ENCODE assay signal across 10 mouse cellular contexts in genomic region chr17:29970037-29970555, GRCm38 (mm10). TPM values are rescaled to one million over a fixed set of nuclear protein-coding genes. Genes with fewer than 3 reads are reported as not detected.
DNase-seq lines count a peak whose midpoint lies in the region; ATAC-seq lines count a peak whose summit lies in the region.
"Had no signal": no experiment of that assay in that cellular context is flagged by ENCODE, and none has a peak within 500 bp of the region (broad histone marks: within the 10 kb centered on the region; RNA-seq: fewer than 3 reads in every experiment).

Gene Mdga1, minus strand, starts transcription at chr17:29970087.

- no peaks in the 10 kb centered on the region for H3K36me3 ChIP-seq in hindbrain, embryonic 12.5 days
- H3K36me3 ChIP-seq in hindbrain, embryonic 11.5 days (ENCODE audit: control insufficient read depth, insufficient read depth, low read length): no peaks in the 10 kb centered on the region
- H3K36me3 ChIP-seq: neural tube, embryonic 12.5 days had no signal

- DNase-seq in hindbrain, embryonic 11.5 days (ENCODE audit: low spot score): no peak
- no peak for DNase-seq in gastrocnemius, postnatal 4 days (ENCODE audit: low spot score in 2 of 2)
- DNase-seq in left cerebral cortex, postnatal 25 days (ENCODE audit: low spot score in 2 of 2): no peak
- no peak for DNase-seq in ovary, adult 18-20 months (ENCODE audit: low spot score)
- no peak for DNase-seq in ovary, postnatal 10 days (ENCODE audit: low spot score)
- DNase-seq in cerebellum, postnatal 14 days: no peak

- no peak within 1 kb of the TSS for H3K27ac ChIP-seq in hindbrain, embryonic 12.5 days
- H3K27ac ChIP-seq in hindbrain, embryonic 11.5 days (ENCODE audit: low read depth, low read length): no peak within 1 kb of the TSS
- H3K27ac ChIP-seq: neural tube, embryonic 12.5 days had no signal

- H3K4me2 ChIP-seq in hindbrain, embryonic 12.5 days (replicated peaks): no peak within 1 kb of the TSS
- no peak within 1 kb of the TSS for H3K4me2 ChIP-seq in hindbrain, embryonic 11.5 days (replicated peaks; ENCODE audit: low read depth, low read length)
- H3K4me2 ChIP-seq: neural tube, embryonic 12.5 days had no signal

- H3K4me1 ChIP-seq in hindbrain, embryonic 12.5 days: peaks cover 26% of the 10 kb centered on the region
- H3K4me1 ChIP-seq in hindbrain, embryonic 11.5 days (replicated peaks; ENCODE audit: control insufficient read depth, insufficient read depth, low read length): peaks cover 6% of the 10 kb centered on the region

- H3K27me3 ChIP-seq in hindbrain, embryonic 12.5 days: no peaks in the 10 kb centered on the region; the same call in 1 of the 2 replicates
- no peaks in the 10 kb centered on the region for H3K27me3 ChIP-seq in hindbrain, embryonic 11.5 days (ENCODE audit: control insufficient read depth, insufficient read depth, low read length)
- H3K27me3 ChIP-seq: neural tube, embryonic 12.5 days had no signal

- H3K4me3 ChIP-seq in hindbrain, embryonic 12.5 days: no peak within 1 kb of the TSS
- H3K4me3 ChIP-seq in hindbrain, embryonic 11.5 days (ENCODE audit: low read depth, low read length): no peak within 1 kb of the TSS
- H3K4me3 ChIP-seq: erythroblast, embryonic 14.5 days; neural tube, embryonic 12.5 days had no signal

- H3K9me3 ChIP-seq in hindbrain, embryonic 12.5 days (replicated peaks): no peaks in the 10 kb centered on the region
- H3K9me3 ChIP-seq in hindbrain, embryonic 11.5 days (ENCODE audit: control insufficient read depth, low read length): no peaks in the 10 kb centered on the region
- H3K9me3 ChIP-seq: neural tube, embryonic 12.5 days had no signal

- no peak for ATAC-seq in hindbrain, embryonic 12.5 days (ENCODE audit: low FRiP score)
- no peak for ATAC-seq in hindbrain, embryonic 11.5 days (ENCODE audit: low FRiP score)
- no peak for ATAC-seq in common myeloid progenitor, adult 5-6 weeks (replicated peaks; ENCODE audit: low read depth, poor library complexity, severe bottlenecking)

- intact Hi-C loops in left cerebral cortex, postnatal 25 days (cut with DNase I): no loop called here

- no peak within 1 kb of the TSS for H3K9ac ChIP-seq in hindbrain, embryonic 12.5 days
- no peak within 1 kb of the TSS for H3K9ac ChIP-seq in hindbrain, embryonic 11.5 days (ENCODE audit: low read depth, low read length)
- H3K9ac ChIP-seq: neural tube, embryonic 12.5 days had no signal

- 67% methylated on average over 7 of the region's 7 CpGs for whole genome bisulfite sequencing in hindbrain, embryonic 12.5 days
- WGBS in hindbrain, embryonic 11.5 days: 75% methylated on average over 7 of the region's 7 CpGs

RNA-seq across cellular contexts. Expression of gene Mdga1, which starts in this region (rescaled TPM):
- polyA plus RNA-seq in hindbrain, embryonic 12.5 days (2016; fragmentation: Nextera tagmentation; extraction: Ambion mirVana): 11.8 and 13.3 TPM in 2 replicates
- polyA plus RNA-seq in hindbrain, embryonic 11.5 days (2014; fragmentation: Nextera tagmentation; extraction: Ambion mirVana): 4.6 and 4.8 TPM in 2 replicates
- total RNA-seq in common myeloid progenitor, adult 5-6 weeks (2017): 13.3 and 29.9 TPM in 2 replicates
- total RNA-seq in gastrocnemius, postnatal 4 days (2021): 10 to 100 TPM; 33.5 to 43.2 TPM
- 10 to 100 TPM; 30.4 to 36.6 TPM for total RNA-seq in left cerebral cortex, postnatal 25 days (2021)
